Mouse (Mus musculus) T-helper 17 cell (primary cell): ENCODE data around the gene Tspan31.

Experiments used
- in situ Hi-C, 2 experiments: fragments of 300-600 bp; cut with MboI, MseI; formaldehyde crosslinking; loops; 1 replicate in 1 of 2; 2 replicates in 1 of 2; pipeline ENCODE4 v1.15.1; 2025; ENCODE audit warnings: high pct_unique_total_duplicates in 2 of 2

Gene Tspan31

GRCm38 (mm10) chr10:127070190-127071121 lies at the start of gene Tspan31:
Gene Tspan31 (minus strand): TSS chr10:127070264.
- in situ Hi-C loops = no loop called here

GRCm38 (mm10) chr10:127119229-127119628 lies 49.2 kb upstream of the Tspan31 start:
- in situ Hi-C loops = no loop called here

- in situ Hi-C loops = no loop called here
Observed at GRCm38 (mm10) chr10:127118470-127118869, 48.4 kb upstream of the Tspan31 start.

GRCm38 (mm10) chr10:127115068-127115467 lies 45.0 kb upstream of the Tspan31 start:
- in situ Hi-C loops = no loop called here

- in situ Hi-C loops = loop anchor here in 1 of 2 experiments (5.0 kb wide), 1 partner anchor 53 kb away; the partner anchor contains the start of gene B4galnt1
Observed at GRCm38 (mm10) chr10:127114408-127114807, 44.3 kb upstream of the Tspan31 start.

- in situ Hi-C loops = loop anchor here in 1 of 2 experiments (5.0 kb wide), 1 partner anchor 56 kb away; the partner anchor contains the start of gene B4galnt1
Observed at GRCm38 (mm10) chr10:127111001-127111887, 41.2 kb upstream of the Tspan31 start.

- in situ Hi-C loops = no loop called here
Observed at GRCm38 (mm10) chr10:127108262-127108583, 38.2 kb upstream of the Tspan31 start.

GRCm38 (mm10) chr10:127107563-127108261 lies 37.6 kb upstream of the Tspan31 start:
- in situ Hi-C loops = no loop called here

- in situ Hi-C loops = no loop called here
Observed at GRCm38 (mm10) chr10:127103631-127104030, 33.6 kb upstream of the Tspan31 start.

- in situ Hi-C loops = no loop called here
Observed at GRCm38 (mm10) chr10:127101151-127101550, 31.1 kb upstream of the Tspan31 start.

- in situ Hi-C loops = no loop called here
Observed at GRCm38 (mm10) chr10:127100414-127100813, 30.4 kb upstream of the Tspan31 start.

GRCm38 (mm10) chr10:127099868-127100267 lies 29.8 kb upstream of the Tspan31 start:
- in situ Hi-C loops = no loop called here

GRCm38 (mm10) chr10:127099191-127099590 lies 29.1 kb upstream of the Tspan31 start:
- in situ Hi-C loops = no loop called here

GRCm38 (mm10) chr10:127098514-127098913 lies 28.4 kb upstream of the Tspan31 start:
- in situ Hi-C loops = no loop called here

GRCm38 (mm10) chr10:127094382-127094802 lies 24.3 kb upstream of the Tspan31 start:
- in situ Hi-C loops = no loop called here

GRCm38 (mm10) chr10:127092742-127093141 lies 22.7 kb upstream of the Tspan31 start:
- in situ Hi-C loops = no loop called here

GRCm38 (mm10) chr10:127091507-127092396 lies 21.7 kb upstream of the Tspan31 start:
- in situ Hi-C loops = no loop called here

- in situ Hi-C loops = no loop called here
Observed at GRCm38 (mm10) chr10:127090560-127091411, 20.7 kb upstream of the Tspan31 start.

GRCm38 (mm10) chr10:127085633-127086032 lies 15.6 kb upstream of the Tspan31 start:
- in situ Hi-C loops = no loop called here
